Mouse (Mus musculus): Measurements from ENCODE around the gene Hoxb7. TPM values are rescaled to one million over a fixed set of nuclear protein-coding genes. Genes with fewer than 3 reads are reported as not detected.

The Hoxb7 gene
- polyA plus RNA-seq, 1 experiment from 2014 or later, result 98.7 TPM

DNA sequence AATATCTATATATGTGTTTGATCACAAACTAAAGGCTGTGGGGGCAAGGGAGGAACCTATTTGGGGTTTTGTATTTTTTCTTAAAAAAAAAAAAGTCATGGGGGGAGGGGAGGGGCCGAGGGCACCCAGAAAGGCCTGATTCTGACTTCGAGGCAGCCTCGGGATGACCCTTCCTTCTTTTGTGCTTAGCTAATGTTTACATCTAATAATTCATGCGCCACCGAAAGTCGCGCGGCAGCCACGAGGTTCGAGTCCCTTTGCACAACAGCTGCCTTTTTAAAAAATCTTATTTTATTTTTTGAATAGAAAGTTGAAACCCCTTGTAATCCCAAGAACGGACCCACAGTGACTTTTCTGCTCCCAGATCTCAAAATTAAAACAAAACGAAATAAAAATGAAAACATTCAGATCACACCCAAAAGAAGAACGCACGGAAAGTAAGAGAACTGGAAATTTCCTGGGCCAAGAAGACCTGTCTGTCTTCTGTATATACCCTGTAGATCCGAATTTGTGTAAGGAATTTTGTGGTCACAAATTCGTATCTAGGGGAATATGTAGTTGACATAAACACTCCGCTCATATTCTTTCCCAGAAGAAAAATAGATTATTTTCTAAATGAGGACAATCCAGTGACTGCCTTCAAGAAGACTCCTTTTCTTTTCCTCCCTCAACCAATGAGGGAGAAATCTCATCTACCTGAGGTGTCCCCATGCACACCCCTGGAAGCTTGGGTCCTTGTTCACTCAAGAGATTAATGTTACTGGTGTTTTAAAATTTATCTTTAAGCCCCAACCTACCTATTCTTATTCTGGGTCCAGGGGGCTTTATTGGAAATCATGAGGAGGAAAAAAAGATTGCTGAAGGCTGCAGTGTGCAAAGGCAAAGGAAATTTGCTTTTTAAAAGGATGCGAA is 30.5 kb downstream of the Hoxb7 start:
- DNase-seq (ENCODE audit: low read depth, low spot score), result no peak
- no peak for ATAC-seq

DNA sequence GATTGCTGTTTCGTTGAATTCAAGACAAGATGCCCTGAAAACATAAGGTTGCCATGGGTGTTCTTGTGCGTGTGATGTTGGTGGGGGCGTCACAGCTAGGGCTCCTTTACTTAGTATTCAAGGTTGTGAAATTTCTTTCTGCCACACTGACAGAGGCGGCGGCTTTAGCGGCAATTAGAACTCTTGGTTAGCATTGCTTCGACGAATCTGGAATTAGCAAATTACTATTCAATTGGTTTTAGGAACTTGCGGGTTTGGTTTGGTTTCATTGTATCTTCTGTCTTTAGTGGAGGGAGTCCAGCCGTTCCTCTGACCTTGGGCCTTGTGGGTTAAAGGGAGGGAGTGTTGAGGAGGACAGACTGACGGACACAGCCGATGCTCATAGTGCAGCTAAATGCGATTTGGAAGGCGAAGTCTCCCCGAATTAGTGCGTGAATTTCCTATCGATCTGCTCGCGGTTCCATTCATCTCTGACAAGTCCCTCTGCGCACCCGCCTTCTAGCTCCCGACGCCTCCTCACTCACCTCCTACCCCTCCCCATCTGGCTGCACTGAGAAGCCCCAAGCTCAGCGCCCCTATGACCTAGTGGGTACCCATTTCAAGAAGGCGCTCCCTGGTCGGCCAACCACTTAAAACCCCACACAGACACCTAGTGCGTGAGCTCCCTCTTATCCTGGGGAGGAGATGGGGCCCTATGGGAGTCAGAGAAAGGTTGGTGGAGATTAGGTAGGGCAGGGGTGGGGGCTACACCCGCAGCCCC is 31.4 kb downstream of the Hoxb7 start, which contains the start of gene Hoxb4:
Gene Hoxb4 (plus strand): TSS at position 660 of the 760 bp plus-strand sequence.
- no peak for ATAC-seq
- no peak for DNase-seq (ENCODE audit: low read depth, low spot score)
- H3K27me3 ChIP-seq, result no peaks in the 10 kb centered on the region
- in situ Hi-C loops (cut with MboI; ENCODE audit: low pct_unique_long_range_greater_than_20kb), result no loop called here
- ChIA-PET POLR2A (interaction anchor here (0.6 to 32.9 kb wide), 9 partner anchors 19 to 226 kb away, joined by 3 to 1274 read pairs (median 5); partner anchors contain the start of genes Hoxb5, Hoxb6, Hoxb7 and Hoxb8), CTCF (interaction anchor here (0.9 to 3.7 kb wide), 3 partner anchors 21 to 90 kb away, joined by 3 to 16 read pairs (median 3); no protein-coding TSS in a partner anchor)
- TF ChIP-seq CTCF (IDR thresholded peaks at IDR 0.05), result no peak

More for the DNA sequence above, 30.5 kb downstream of the Hoxb7 start:
- CTCF ChIA-PET, result interaction anchor here (0.9 to 3.7 kb wide), 6 partner anchors 15 to 419 kb away, joined by 3 to 16 read pairs (median 3); no protein-coding TSS in a partner anchor
- POLR2A ChIA-PET, result interaction anchor here (0.7 to 32.9 kb wide), 10 partner anchors 12 to 238 kb away, joined by 3 to 1274 read pairs (median 5); partner anchors contain the start of genes Hoxb5, Hoxb6, Hoxb7 and Hoxb8
- in situ Hi-C loops (cut with MboI; ENCODE audit: low pct_unique_long_range_greater_than_20kb), result no loop called here
- H3K27me3 ChIP-seq, result no peaks in the 10 kb centered on the region
- TF ChIP-seq CTCF (IDR thresholded peaks at IDR 0.05), result no peak

DNA sequence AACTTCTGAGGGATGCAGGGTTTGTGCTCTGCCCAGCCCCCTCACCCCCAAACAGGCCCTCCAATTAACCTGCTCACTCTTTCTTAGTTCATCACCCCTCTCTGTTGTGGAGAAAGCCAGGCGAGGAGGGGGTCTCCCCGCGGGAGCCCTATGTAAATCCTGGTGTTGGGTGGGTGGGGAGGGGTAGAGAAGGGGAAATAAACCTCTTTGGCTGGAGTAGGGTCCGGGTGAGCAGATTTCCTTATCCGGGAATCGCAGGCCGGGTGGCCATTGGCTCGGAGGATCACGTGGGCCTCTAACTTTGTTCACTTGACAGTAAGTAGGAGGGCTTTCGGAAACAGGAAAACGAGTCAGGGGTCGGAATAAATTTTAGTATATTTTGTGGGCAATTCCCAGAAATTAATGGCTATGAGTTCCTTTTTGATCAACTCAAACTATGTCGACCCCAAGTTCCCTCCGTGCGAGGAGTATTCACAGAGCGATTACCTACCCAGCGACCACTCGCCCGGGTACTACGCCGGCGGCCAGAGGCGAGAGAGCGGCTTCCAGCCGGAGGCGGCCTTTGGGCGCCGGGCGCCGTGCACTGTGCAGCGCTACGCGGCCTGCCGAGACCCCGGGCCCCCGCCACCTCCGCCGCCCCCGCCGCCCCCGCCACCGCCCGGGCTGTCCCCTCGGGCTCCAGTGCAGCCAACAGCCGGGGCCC is 32.1 kb downstream of the Hoxb7 start:
- DNase-seq (ENCODE audit: low read depth, low spot score), result no peak
- CTCF ChIA-PET, result interaction anchor here (3.7 kb wide), 1 partner anchor 37 kb away, joined by 16 read pairs; no protein-coding TSS in a partner anchor
- no peaks in the 10 kb centered on the region for H3K27me3 ChIP-seq

DNA sequence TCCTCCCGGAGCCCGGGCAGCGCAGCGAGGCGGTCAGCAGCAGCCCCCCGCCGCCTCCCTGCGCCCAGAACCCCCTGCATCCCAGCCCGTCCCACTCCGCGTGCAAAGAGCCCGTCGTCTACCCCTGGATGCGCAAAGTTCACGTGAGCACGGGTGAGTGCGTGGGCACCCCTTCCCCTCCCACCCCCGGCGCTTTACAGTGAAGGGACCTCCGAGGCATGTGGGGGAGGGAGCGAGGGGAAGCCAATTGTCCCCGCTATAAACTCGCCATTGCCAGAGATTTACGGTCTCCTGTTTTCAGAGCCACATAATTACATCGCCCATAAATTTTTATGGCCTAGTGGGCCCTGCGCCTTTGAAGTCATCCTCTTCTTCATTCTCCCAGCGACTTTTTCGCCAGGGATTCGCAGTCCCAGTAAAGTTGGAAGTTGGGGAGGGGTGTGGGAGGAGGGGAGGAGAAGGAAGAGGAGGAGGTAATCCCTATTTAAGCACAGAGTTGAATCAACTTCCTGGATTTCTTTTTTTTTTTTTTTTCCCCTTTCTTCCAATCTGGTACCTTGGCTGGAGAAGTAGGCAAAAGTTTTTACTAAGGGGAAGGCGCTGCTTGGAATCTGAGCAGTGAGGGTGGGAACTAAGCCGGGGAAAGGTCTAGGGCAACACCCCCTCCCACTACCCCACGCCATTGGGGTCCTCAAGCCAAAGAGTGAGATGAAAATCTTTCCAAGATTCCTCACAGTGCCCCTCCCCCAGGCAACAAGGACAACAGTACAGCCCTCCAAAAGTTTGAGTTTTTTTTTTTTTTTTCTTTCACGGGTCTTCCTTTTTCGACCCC is 32.9 kb downstream of the Hoxb7 start:
- ChIA-PET POLR2A (interaction anchor here (0.9 to 8.5 kb wide), 3 partner anchors 12 to 421 kb away, joined by 3 to 92 read pairs (median 28); partner anchors contain the start of gene Hoxb5), CTCF (no interaction called here)
- in situ Hi-C loops (cut with MboI; ENCODE audit: low pct_unique_long_range_greater_than_20kb), result no loop called here
- peak; percentile 31 for ATAC-seq
- peak; percentile 81 for DNase-seq (ENCODE audit: low read depth, low spot score)
- no peaks in the 10 kb centered on the region for H3K27me3 ChIP-seq
- no peak for TF ChIP-seq CTCF (IDR thresholded peaks at IDR 0.05)

More for the DNA sequence above, 32.1 kb downstream of the Hoxb7 start:
- in situ Hi-C loops (cut with MboI; ENCODE audit: low pct_unique_long_range_greater_than_20kb), result no loop called here
- TF ChIP-seq CTCF (IDR thresholded peaks at IDR 0.05), result no peak
- no peak for ATAC-seq
- POLR2A ChIA-PET, result interaction anchor here (0.6 to 32.9 kb wide), 7 partner anchors 19 to 225 kb away, joined by 4 to 1274 read pairs (median 6); partner anchors contain the start of genes Hoxb5, Hoxb6, Hoxb7 and Hoxb8

DNA sequence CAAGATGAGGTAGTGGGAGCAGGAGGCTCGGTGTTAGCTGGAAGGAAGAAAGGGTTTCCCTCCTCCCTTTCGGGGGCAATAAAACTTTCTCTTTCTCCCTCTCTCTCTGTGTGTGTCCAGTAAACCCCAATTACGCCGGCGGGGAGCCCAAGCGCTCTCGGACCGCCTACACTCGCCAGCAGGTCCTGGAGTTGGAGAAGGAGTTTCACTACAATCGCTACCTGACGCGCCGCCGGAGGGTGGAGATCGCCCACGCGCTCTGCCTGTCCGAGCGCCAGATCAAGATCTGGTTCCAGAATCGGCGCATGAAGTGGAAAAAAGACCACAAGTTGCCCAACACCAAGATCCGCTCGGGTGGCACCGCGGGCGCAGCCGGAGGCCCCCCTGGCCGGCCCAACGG is 33.5 kb downstream of the Hoxb7 start:
- ATAC-seq, result peak; percentile 4
- no peak for DNase-seq (ENCODE audit: low read depth, low spot score)
- ChIA-PET POLR2A (interaction anchor here (0.9 to 8.5 kb wide), 3 partner anchors 12 to 420 kb away, joined by 3 to 92 read pairs (median 28); partner anchors contain the start of gene Hoxb5), CTCF (no interaction called here)
- no peak for TF ChIP-seq CTCF (IDR thresholded peaks at IDR 0.05)
- H3K27me3 ChIP-seq, result no peaks in the 10 kb centered on the region
- in situ Hi-C loops (cut with MboI; ENCODE audit: low pct_unique_long_range_greater_than_20kb), result no loop called here

DNA sequence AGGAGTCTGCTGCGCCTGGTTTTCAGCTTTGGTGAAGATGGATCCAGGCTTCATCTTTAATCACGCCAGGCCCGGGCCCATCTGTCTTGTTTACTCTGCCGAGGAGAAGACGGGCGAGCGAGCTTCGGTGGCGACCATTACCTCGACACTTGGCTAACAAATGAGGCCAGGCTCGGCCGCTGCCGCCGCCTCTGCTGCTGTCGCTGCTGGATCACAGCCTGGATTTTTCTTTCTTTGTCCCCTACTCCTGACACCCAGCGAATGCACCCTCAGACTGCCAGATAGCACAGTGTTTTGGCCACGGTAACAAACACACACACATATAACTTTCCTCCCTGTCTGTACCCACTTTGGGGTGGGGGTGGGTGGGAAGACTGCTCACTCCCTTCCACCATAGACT is 34.3 kb downstream of the Hoxb7 start:
- POLR2A ChIA-PET, result interaction anchor here (0.7 to 8.5 kb wide), 5 partner anchors 13 to 419 kb away, joined by 3 to 92 read pairs (median 13); partner anchors contain the start of gene Hoxb5
- in situ Hi-C loops (cut with MboI; ENCODE audit: low pct_unique_long_range_greater_than_20kb), result no loop called here

DNA sequence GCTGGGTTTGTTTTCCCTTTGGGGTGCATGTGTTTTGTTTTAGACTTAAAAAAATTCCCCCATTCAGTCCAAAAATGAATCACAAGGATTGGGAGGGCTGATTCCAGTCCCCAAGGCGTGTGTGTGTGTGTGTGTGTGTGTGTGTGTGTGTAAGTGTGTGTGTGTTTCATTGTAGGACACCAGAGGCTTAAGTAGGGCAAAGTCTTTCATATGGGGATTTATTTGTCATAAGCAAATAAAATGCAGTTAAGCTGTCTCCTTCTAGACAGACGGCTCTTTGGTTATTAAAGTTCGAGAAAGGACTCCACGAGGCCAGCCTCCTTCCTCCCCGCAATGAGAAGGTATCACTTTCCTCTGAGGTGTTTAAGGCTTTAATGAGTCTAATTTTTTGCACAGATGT is 35.4 kb downstream of the Hoxb7 start:
- no peak for DNase-seq (ENCODE audit: low read depth, low spot score)
- POLR2A ChIA-PET, result interaction anchor here (0.6 to 8.5 kb wide), 14 partner anchors 10 to 352 kb away, joined by 3 to 92 read pairs (median 5); partner anchors contain the start of genes Hoxb5 and Hoxb7
- TF ChIP-seq CTCF (IDR thresholded peaks at IDR 0.05), result no peak
- in situ Hi-C loops (cut with MboI; ENCODE audit: low pct_unique_long_range_greater_than_20kb), result no loop called here
- no peaks in the 10 kb centered on the region for H3K27me3 ChIP-seq
- no peak for ATAC-seq
- CTCF ChIA-PET, result interaction anchor here (1.1 to 2.6 kb wide), 4 partner anchors 9 to 299 kb away, joined by 4 to 6 read pairs (median 4); no protein-coding TSS in a partner anchor

More for the DNA sequence above, 34.3 kb downstream of the Hoxb7 start:
- CTCF ChIA-PET, result interaction anchor here (0.9 kb wide), 1 partner anchor 11 kb away, joined by 3 read pairs; no protein-coding TSS in a partner anchor
- DNase-seq (ENCODE audit: low read depth, low spot score), result no peak
- no peak for TF ChIP-seq CTCF (IDR thresholded peaks at IDR 0.05)
- ATAC-seq, result no peak
- no peaks in the 10 kb centered on the region for H3K27me3 ChIP-seq

DNA sequence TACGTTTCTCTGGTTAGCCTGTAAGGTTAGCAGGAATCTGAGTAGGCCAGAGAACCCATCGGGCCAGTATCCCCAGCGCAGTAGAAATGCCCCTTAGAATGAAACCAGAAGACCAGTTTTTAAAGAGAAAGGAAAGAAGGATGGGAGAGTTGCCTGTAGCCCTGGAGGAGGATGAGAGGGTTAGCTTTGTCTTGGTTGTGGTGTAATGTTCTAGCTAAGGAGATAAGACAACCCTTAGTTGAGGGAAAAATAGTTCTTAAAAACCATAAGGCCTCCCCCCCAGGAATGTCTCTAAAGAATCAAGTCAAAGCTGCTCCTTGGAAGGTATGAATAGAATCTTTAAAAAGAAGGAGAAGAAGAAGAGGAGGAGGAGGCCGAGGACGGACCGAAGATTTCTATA is 36.3 kb downstream of the Hoxb7 start:
- in situ Hi-C loops (cut with MboI; ENCODE audit: low pct_unique_long_range_greater_than_20kb), result no loop called here
- no peaks in the 10 kb centered on the region for H3K27me3 ChIP-seq
- no peak for ATAC-seq
- no peak for DNase-seq (ENCODE audit: low read depth, low spot score)
- CTCF ChIA-PET, result interaction anchor here (0.7 to 2.6 kb wide), 8 partner anchors 9 to 298 kb away, joined by 3 to 7 read pairs (median 4); no protein-coding TSS in a partner anchor
- POLR2A ChIA-PET, result interaction anchor here (0.5 to 8.5 kb wide), 11 partner anchors 9 to 62 kb away, joined by 3 to 92 read pairs (median 9); partner anchors contain the start of gene Hoxb5
- TF ChIP-seq CTCF (IDR thresholded peaks at IDR 0.05), result no peak
